Mouse (Mus musculus) limb, embryonic 15.5 days (tissue): ENCODE results near the gene Asic3. TPM values are rescaled to one million over a fixed set of nuclear protein-coding genes. Genes with fewer than 3 reads are reported as not detected.

Experiments
- ATAC-seq: fragments of 200-750 bp; cut with Nextera tagmentation; 2 replicates; pipeline ENCODE4 v1.8.0; 2017; ENCODE audit warnings: low read depth, moderate TSS enrichment; ENCODE audit not compliant: insufficient number of reproducible peaks, low FRiP score, low TSS enrichment
- H3K27ac ChIP-seq: fragments of 300-500 bp; sonication (generic); 2 replicates; pipeline ENCODE4 v1.5.1; 2015; ENCODE audit warnings: moderate library complexity, mild to moderate bottlenecking, inconsistent platforms
- H3K27me3 ChIP-seq: fragments of 300-500 bp; sonication (generic); 2 replicates; pipeline ENCODE4 v1.6.1; 2015; ENCODE audit warnings: inconsistent platforms
- H3K36me3 ChIP-seq: fragments of 300-500 bp; sonication (generic); 2 replicates; pipeline ENCODE4 v1.6.1; 2015; ENCODE audit warnings: inconsistent platforms
- H3K4me1 ChIP-seq: fragments of 300-500 bp; sonication (generic); 2 replicates; pipeline ENCODE4 v1.6.1; 2015; ENCODE audit warnings: inconsistent platforms
- H3K4me2 ChIP-seq: fragments of 300-500 bp; sonication (generic); 2 replicates; pipeline ENCODE4 v1.6.1; 2015; ENCODE audit warnings: mild to moderate bottlenecking, inconsistent platforms
- H3K4me3 ChIP-seq: fragments of 300-500 bp; sonication (generic); 2 replicates; pipeline ENCODE4 v1.5.1; 2015; ENCODE audit warnings: mild to moderate bottlenecking, inconsistent platforms
- H3K9ac ChIP-seq: fragments of 300-500 bp; sonication (generic); 2 replicates; pipeline ENCODE4 v1.6.1; 2015; ENCODE audit warnings: inconsistent platforms
- H3K9me3 ChIP-seq: fragments of 300-500 bp; sonication (generic); 2 replicates; pipeline ENCODE4 v1.6.1; 2016; ENCODE audit warnings: inconsistent platforms
- WGBS: fragments of 180-500 bp; shearing (Covaris S2); methylation state at CpG from one replicate; pipeline ENCODE4 v1.1.7; 2015; 5-methylcytosine and 5-hydroxymethylcytosine counted together
- polyA plus RNA-seq: library from polyadenylated mRNA; unstranded; fragments of >200 nt; fragmentation: Nextera tagmentation; extraction: Ambion mirVana; gene quantifications from 2 replicates; pipeline ENCODE4 v1.2.1, GENCODE M21; 2015

Asic3 gene
- polyA plus RNA-seq, 1 experiment from 2014 or later, result 0.73 TPM

DNA sequence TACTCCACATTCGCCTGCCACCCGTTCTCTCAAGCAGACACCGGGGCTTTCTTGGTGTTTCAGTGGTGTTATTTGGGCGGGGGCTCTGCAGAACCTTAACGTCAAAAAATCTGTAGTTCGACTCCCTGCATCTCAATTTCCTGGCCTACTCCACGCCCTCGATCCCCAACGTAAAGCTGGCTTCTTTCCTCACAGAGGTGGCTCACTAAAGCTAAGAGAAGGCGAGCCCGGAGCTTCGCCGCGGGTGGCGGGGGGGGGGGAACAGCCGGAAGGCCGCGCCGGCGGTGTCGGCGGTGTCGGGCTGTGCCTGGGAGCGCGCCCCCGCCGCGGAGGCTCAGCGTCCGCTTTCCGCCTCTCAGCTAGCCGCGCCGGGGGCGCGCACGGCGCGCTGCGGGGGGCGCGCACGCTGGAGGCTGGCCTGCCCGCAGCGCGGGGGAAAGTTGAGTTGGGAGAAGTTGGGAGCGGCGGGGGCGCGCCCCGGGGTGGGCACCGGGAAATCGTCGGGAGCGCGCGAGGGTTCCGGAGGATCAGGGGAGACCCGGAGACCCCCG lies 11.7 kb downstream of the Asic3 start:
- 2% methylated on average over 50 of the region's 60 CpGs for whole genome bisulfite sequencing
- H3K27ac ChIP-seq, result peak overlapping the region; percentile 94
- H3K9ac ChIP-seq, result peak overlapping the region; percentile 78
- peaks cover 57% of the 10 kb centered on the region for H3K4me1 ChIP-seq
- H3K9me3 ChIP-seq, result no peaks in the 10 kb centered on the region
- peak overlapping the region; percentile 83 for H3K4me2 ChIP-seq
- no peaks in the 10 kb centered on the region for H3K27me3 ChIP-seq
- H3K36me3 ChIP-seq, result peaks cover 24% of the 10 kb centered on the region
- 0 out of 2 replicates have a peak, but pooled peaks have one; percentile 6 for ATAC-seq
- H3K4me3 ChIP-seq, result peak overlapping the region; percentile 65

DNA sequence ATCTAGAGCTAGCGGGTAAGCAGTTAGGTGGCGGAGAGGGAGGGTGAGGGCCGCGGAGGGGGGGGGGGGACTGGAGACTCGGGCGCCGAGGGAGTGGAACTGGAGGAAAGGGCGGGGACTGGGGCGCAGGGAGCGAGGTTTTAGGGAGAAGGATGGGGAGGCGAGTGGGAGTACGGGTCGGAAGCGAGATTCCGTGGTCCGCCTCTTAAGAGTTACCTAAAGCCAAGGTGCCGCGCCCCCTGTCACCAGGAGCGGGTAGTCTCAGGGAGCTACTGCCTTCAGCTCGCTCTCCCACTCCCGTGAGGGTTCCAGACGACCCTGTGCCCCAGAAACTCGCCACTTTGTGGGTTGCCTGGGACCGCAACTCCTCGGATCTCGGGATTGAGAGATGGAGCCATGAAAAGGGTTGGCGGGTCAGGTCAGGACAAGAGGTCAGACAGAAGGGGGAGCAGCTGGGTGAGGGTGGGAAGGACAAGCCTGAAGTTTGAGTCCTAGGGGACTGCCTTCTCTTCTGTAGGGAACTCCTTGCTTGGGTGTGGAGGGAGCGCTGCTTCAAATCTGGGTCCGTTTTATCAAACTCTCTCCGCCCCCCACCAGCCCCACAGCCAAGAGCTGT lies 12.3 kb downstream of the Asic3 start:
- peaks cover 57% of the 10 kb centered on the region for H3K4me1 ChIP-seq
- peaks cover 24% of the 10 kb centered on the region for H3K36me3 ChIP-seq
- WGBS, result under 1% methylated on average over 25 of the region's 30 CpGs
- peak overlapping the region; percentile 65 for H3K4me3 ChIP-seq
- ATAC-seq, result no peak
- H3K9me3 ChIP-seq, result no peaks in the 10 kb centered on the region
- H3K9ac ChIP-seq, result peak overlapping the region; percentile 78
- H3K27ac ChIP-seq, result peak overlapping the region; percentile 94
- peak overlapping the region; percentile 83 for H3K4me2 ChIP-seq
- H3K27me3 ChIP-seq, result no peaks in the 10 kb centered on the region

- Histone ChIP-seq H3K4me1 (peaks cover 57% of the 10 kb centered on the region), H3K9me3 (no peaks in the 10 kb centered on the region), H3K9ac (peak overlapping the region; percentile 78), H3K27me3 (no peaks in the 10 kb centered on the region), H3K27ac (peak overlapping the region; percentile 94), H3K4me3 (peak overlapping the region; percentile 65), H3K36me3 (peaks cover 26% of the 10 kb centered on the region), H3K4me2 (peak overlapping the region; percentile 83)
- under 1% methylated on average over 10 of the region's 10 CpGs for WGBS
- ATAC-seq, result no peak
These were observed 12.8 kb downstream of the Asic3 start for GRCm38 (mm10) chr5:24426037-24426432.

GRCm38 (mm10) chr5:24426556-24427284 lies 13.5 kb downstream of the Asic3 start:
- Histone ChIP-seq H3K9me3 (no peaks in the 10 kb centered on the region), H3K27ac (peak overlapping the region; percentile 94; the same call in 1 of the 2 replicates), H3K4me2 (peak overlapping the region; percentile 83), H3K9ac (peak overlapping the region; percentile 78), H3K4me3 (peak overlapping the region; percentile 65), H3K36me3 (peaks cover 30% of the 10 kb centered on the region), H3K27me3 (no peaks in the 10 kb centered on the region), H3K4me1 (peaks cover 57% of the 10 kb centered on the region)
- 14% methylated on average over 9 of the region's 9 CpGs for WGBS
- ATAC-seq, result no peak

- Histone ChIP-seq H3K27ac (peak overlapping the region; percentile 23; the same call in 1 of the 2 replicates), H3K4me1 (peaks cover 55% of the 10 kb centered on the region), H3K27me3 (no peaks in the 10 kb centered on the region), H3K4me3 (peak overlapping the region; percentile 65; the same call in 1 of the 2 replicates), H3K9me3 (no peaks in the 10 kb centered on the region), H3K9ac (no peak overlapping the region), H3K4me2 (peak overlapping the region; percentile 83), H3K36me3 (peaks cover 35% of the 10 kb centered on the region)
- WGBS, result 21% methylated on average over 12 of the region's 12 CpGs
- no peak for ATAC-seq
These were observed 14.1 kb downstream of the Asic3 start for GRCm38 (mm10) chr5:24427285-24427633.

DNA sequence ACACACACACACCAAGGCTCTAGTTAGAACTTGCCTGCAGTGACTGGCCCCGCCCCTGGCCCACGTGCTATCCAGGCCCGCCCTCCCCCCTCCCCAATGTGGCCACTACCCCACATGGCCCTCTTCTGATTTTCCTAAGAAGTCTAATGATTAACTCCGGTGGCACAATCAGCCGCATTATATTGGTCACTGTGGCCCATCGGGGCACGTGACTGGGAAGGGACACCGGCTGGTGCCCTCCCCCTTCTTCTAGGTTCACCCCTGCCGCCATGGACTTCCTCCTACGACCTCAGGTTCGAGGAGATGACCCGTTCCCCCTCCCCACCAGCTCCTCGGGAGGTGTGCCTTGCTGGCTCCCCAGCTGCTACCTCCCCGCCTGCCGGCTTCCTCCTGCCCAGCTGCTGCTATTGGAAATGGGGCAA lies 14.8 kb downstream of the Asic3 start:
- Histone ChIP-seq H3K27ac (no peak overlapping the region), H3K4me3 (no peak overlapping the region), H3K36me3 (peaks cover 43% of the 10 kb centered on the region), H3K4me1 (peaks cover 47% of the 10 kb centered on the region), H3K27me3 (no peaks in the 10 kb centered on the region), H3K4me2 (peak overlapping the region; percentile 1; the same call in 1 of the 2 replicates), H3K9ac (no peak overlapping the region), H3K9me3 (no peaks in the 10 kb centered on the region)
- no peak for ATAC-seq
- WGBS, result 10% methylated on average over 15 of the region's 15 CpGs

- WGBS, result 18% methylated on average over 9 of the region's 9 CpGs
- Histone ChIP-seq H3K4me1 (peaks cover 46% of the 10 kb centered on the region), H3K27ac (no peak overlapping the region), H3K36me3 (peaks cover 49% of the 10 kb centered on the region), H3K4me3 (no peak overlapping the region), H3K9me3 (no peaks in the 10 kb centered on the region), H3K9ac (no peak overlapping the region), H3K27me3 (no peaks in the 10 kb centered on the region), H3K4me2 (0 out of 2 replicates have a peak overlapping the region, but pooled peaks have one; percentile 1)
- no peak for ATAC-seq
These were observed 15.4 kb downstream of the Asic3 start for GRCm38 (mm10) chr5:24428596-24428995.

DNA sequence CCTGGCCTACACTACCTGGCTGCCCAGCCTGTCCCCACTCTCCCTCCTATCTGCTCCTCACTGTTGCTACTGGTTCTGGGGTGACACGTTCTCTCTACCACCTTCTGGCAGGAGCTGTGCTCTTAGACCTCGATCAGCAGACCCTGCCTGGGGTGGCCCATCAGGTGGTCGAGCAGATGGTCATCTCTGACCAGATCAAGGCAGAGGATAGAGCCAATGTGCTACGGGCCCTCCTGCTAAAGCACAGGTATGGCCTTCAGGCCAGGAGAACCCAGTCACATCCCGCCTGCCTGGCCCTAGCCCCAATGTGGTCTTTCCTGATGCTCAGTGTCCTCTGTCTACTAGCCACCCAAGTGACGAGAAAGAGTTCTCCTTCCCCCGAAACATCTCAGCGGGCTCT lies 20.8 kb downstream of the Asic3 start:
- H3K27me3 ChIP-seq, result no peaks in the 10 kb centered on the region

GRCm38 (mm10) chr5:24441187-24441586 lies 28.0 kb downstream of the Asic3 start:
- Histone ChIP-seq H3K4me2 (no peak overlapping the region), H3K27me3 (no peaks in the 10 kb centered on the region), H3K9me3 (no peaks in the 10 kb centered on the region), H3K9ac (no peak overlapping the region), H3K4me3 (no peak overlapping the region), H3K36me3 (peaks cover 73% of the 10 kb centered on the region), H3K4me1 (peaks cover 21% of the 10 kb centered on the region), H3K27ac (no peak overlapping the region)
- no peak for ATAC-seq
- WGBS, result 90% methylated on average over 8 of the region's 8 CpGs

More for the DNA sequence above, 20.8 kb downstream of the Asic3 start:
- H3K36me3 ChIP-seq, result peaks cover 98% of the 10 kb centered on the region
- ATAC-seq, result no peak
- no peak overlapping the region for H3K9ac ChIP-seq
- no peak overlapping the region for H3K27ac ChIP-seq
- 86% methylated on average over 8 of the region's 8 CpGs for WGBS
- no peak overlapping the region for H3K4me3 ChIP-seq
- no peak overlapping the region for H3K4me2 ChIP-seq
- H3K4me1 ChIP-seq, result peaks cover 1% of the 10 kb centered on the region; the same call in 1 of the 2 replicates
- no peaks in the 10 kb centered on the region for H3K9me3 ChIP-seq

DNA sequence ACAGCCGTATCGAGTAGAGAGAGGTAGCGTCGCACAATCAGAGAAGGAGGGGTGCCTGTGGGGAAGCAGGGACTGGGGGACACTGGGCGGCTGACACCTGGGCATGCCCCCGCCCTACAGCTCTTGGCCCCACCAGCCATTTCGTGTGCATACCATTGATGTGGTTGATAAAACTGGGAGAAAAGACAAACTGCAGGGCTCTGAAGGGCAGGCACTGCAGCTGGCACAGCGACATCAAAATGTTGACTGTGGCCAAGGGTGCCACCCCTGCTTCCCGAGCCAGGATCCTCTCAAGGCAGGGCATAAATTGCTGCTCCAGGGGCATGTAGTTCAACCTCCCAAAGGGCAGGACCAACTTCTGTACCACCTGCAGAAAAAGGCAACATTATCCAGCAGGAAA lies 28.8 kb downstream of the Asic3 start:
- Histone ChIP-seq H3K4me1 (peaks cover 28% of the 10 kb centered on the region), H3K9me3 (no peaks in the 10 kb centered on the region), H3K27ac (no peak overlapping the region), H3K36me3 (peaks cover 64% of the 10 kb centered on the region), H3K27me3 (no peaks in the 10 kb centered on the region), H3K4me3 (no peak overlapping the region), H3K4me2 (no peak overlapping the region), H3K9ac (no peak overlapping the region)
- ATAC-seq, result no peak
- 82% methylated on average over 9 of the region's 9 CpGs for WGBS

DNA sequence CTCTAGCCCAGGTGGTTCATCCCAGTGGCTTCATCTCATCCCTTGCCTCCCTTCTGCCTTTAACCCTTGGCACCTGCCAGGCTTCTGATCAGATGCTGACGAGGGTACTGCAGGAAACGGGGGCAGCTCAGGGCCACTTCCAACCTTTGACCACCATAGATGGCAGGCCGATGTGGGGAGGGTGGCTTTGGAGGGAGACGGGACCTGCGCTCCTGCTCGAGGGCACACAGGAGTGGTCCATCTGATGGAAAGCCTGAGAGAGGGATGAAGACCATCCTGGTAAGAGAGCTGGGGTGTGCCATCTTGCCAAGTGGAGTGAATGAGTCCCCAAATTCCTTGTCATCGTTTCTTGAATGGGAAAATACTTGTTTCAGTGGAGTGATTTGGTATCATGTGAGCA lies 30.0 kb downstream of the Asic3 start:
- Histone ChIP-seq H3K27ac (no peak overlapping the region), H3K36me3 (peaks cover 53% of the 10 kb centered on the region), H3K27me3 (no peaks in the 10 kb centered on the region), H3K9ac (no peak overlapping the region), H3K4me3 (no peak overlapping the region), H3K4me1 (peaks cover 39% of the 10 kb centered on the region), H3K9me3 (no peaks in the 10 kb centered on the region), H3K4me2 (no peak overlapping the region)
- no peak for ATAC-seq
- 88% methylated on average over 7 of the region's 7 CpGs for WGBS

GRCm38 (mm10) chr5:24443927-24444326 lies 30.7 kb downstream of the Asic3 start:
- Histone ChIP-seq H3K27ac (no peak overlapping the region), H3K4me1 (peaks cover 39% of the 10 kb centered on the region), H3K9me3 (no peaks in the 10 kb centered on the region), H3K27me3 (no peaks in the 10 kb centered on the region), H3K9ac (peak overlapping the region; percentile 98; the same call in 1 of the 2 replicates), H3K4me2 (peak overlapping the region; percentile 76), H3K36me3 (peaks cover 47% of the 10 kb centered on the region), H3K4me3 (peak overlapping the region; percentile 96)
- ATAC-seq, result no peak
- WGBS, result 79% methylated on average over 12 of the region's 12 CpGs
